Mouse (Mus musculus) embryonic fibroblast, embryonic 13.5 days (primary cell): Measurements from ENCODE around the gene Cc2d2a.

Experiments used
- CTCF ChIP-seq: IDR thresholded peaks from 2 replicates; pipeline ENCODE4 v1.5.1; 2011; ENCODE audit warnings: mild to moderate bottlenecking, control low read depth, low read length, moderate library complexity, borderline replicate concordance; ENCODE audit not compliant: insufficient read depth
- POLR2A ChIP-seq: IDR thresholded peaks from 2 replicates; pipeline ENCODE4 v1.6.1; 2011; ENCODE audit warnings: low read depth, mild to moderate bottlenecking, control low read depth, low read length, moderate library complexity

DNA sequence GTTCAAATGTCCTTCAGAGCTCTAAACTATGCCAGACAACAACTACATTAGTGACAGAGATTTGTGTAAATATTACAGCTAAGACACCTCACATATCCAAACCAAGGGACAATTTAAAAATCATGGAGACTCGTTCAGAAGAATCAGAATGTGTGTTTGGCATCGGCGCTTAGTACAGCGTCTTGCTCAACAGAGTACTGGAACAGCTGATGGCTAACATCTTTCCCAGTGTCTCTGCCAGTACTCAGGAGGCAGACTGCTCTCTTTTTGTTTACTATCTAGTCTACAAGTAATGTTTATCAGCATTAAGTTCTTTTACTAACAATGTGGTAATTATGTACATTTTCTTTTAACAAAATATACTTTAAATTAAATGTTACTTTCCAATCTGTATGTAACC, 85.9 kb downstream of the Cc2d2a start:
- TF ChIP-seq POLR2A = no peak
- TF ChIP-seq CTCF = no peak
